Mouse (Mus musculus) embryonic facial prominence, embryonic 11.5 days (tissue): Measurements from ENCODE around the gene Dock4. TPM values are rescaled to one million over a fixed set of nuclear protein-coding genes. Genes with fewer than 3 reads are reported as not detected.
"Not testable (repeated sequence)": the region's sequence is repeated elsewhere in the genome, so short reads cannot be mapped to it uniquely, and the experiment has no call there.

Experiments used
- ATAC-seq: fragments of 200-750 bp; cut with Nextera tagmentation; replicated peaks from 2 replicates; pipeline ENCODE4 v1.8.0; 2017; ENCODE audit warnings: low read depth; ENCODE audit not compliant: insufficient number of reproducible peaks, low FRiP score, low TSS enrichment
- DNase-seq: peaks from one replicate; pipeline ENCODE4 v3.0.0-alpha.2; 2015; ENCODE audit warnings: low spot score
- H3K27ac ChIP-seq: fragments of 300-500 bp; sonication (generic); replicated peaks from 2 replicates; pipeline ENCODE4 v1.5.1; 2014; ENCODE audit warnings: mild to moderate bottlenecking, low read depth, low read length, control low read depth
- H3K27me3 ChIP-seq: fragments of 300-500 bp; sonication (generic); 2 replicates; pipeline ENCODE4 v1.6.1; 2014; ENCODE audit warnings: mild to moderate bottlenecking, low read length, moderate library complexity, mixed read lengths; ENCODE audit not compliant: control insufficient read depth, insufficient read depth
- H3K36me3 ChIP-seq: fragments of 300-500 bp; sonication (generic); replicated peaks from 2 replicates; pipeline ENCODE4 v1.6.1; 2014; ENCODE audit warnings: low read depth, mild to moderate bottlenecking, low read length, moderate library complexity, mixed read lengths; ENCODE audit not compliant: control insufficient read depth, insufficient read depth
- H3K4me1 ChIP-seq: fragments of 300-500 bp; sonication (generic); 2 replicates; pipeline ENCODE4 v1.6.1; 2014; ENCODE audit warnings: low read length, mixed read lengths; ENCODE audit not compliant: control insufficient read depth, insufficient read depth
- H3K4me2 ChIP-seq: fragments of 300-500 bp; sonication (generic); 2 replicates; pipeline ENCODE4 v1.6.1; 2014; ENCODE audit warnings: low read depth, mild to moderate bottlenecking, control low read depth, low read length, moderate library complexity
- H3K4me3 ChIP-seq: fragments of 300-500 bp; sonication (generic); 2 replicates; pipeline ENCODE4 v1.5.1; 2014; ENCODE audit warnings: low read depth, low read length, control low read depth
- H3K9ac ChIP-seq: fragments of 300-500 bp; sonication (generic); replicated peaks from 2 replicates; pipeline ENCODE4 v1.6.1; 2014; ENCODE audit warnings: mild to moderate bottlenecking, control low read depth, low read length
- H3K9me3 ChIP-seq: fragments of 300-500 bp; sonication (generic); replicated peaks from 2 replicates; pipeline ENCODE4 v1.6.1; 2016; ENCODE audit warnings: mild to moderate bottlenecking, low read length, inconsistent platforms, mixed read lengths; ENCODE audit not compliant: control insufficient read depth
- WGBS: fragments of 180-500 bp; shearing (Covaris S2); extraction: QIAGEN DNeasy Blood & Tissue Kit; methylation state at CpG from one replicate; pipeline ENCODE4 v1.1.7; 2014; 5-methylcytosine and 5-hydroxymethylcytosine counted together
- polyA plus RNA-seq: library from polyadenylated mRNA; unstranded; fragments of >200 nt; fragmentation: Nextera tagmentation; extraction: Ambion mirVana; gene quantifications from 2 replicates; pipeline ENCODE4 v1.2.1, GENCODE M21; 2014

Gene Dock4
- polyA plus RNA-seq, 1 experiment from 2014 or later: 10.7 TPM

DNA sequence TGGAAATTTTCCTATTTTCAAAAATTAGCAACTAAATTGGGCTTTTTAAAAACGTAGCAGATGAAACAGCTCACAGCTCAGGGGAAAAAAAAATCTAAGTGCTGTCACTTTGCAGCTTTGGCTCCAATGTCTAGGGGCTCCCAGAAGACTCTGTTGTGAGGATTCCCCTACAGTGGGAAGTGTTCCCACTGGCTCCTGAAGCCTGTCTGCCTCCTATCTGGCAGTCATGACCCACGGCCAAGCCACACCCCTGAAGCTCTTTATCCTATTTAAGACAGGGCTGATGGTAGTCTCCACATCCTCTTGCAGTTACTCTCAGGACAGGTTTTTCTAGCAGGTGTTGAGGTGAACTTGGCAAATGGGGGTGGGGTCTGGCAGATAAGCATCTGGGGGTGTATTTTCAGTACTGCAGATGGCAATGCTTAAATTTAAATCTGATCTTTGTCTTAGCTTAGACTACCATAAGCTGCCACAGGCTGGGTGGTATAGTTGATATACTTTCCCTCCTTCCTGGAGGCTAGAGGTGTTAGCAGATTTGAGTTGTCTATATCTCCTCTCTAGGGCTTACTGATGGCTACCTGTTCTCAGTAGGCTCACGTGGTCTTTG lies 397.8 kb downstream of the Dock4 start:
- no peaks in the 10 kb centered on the region for H3K27me3 ChIP-seq
- ATAC-seq (no peak), DNase-seq (no peak)
- no peaks in the 10 kb centered on the region for H3K36me3 ChIP-seq
- 69% methylated on average over 3 of the region's 3 CpGs for WGBS
- no peak overlapping the region for H3K4me2 ChIP-seq
- no peak overlapping the region for H3K4me3 ChIP-seq
- H3K27ac ChIP-seq: no peak overlapping the region
- no peaks in the 10 kb centered on the region for H3K4me1 ChIP-seq
- no peak overlapping the region for H3K9ac ChIP-seq
- no peaks in the 10 kb centered on the region for H3K9me3 ChIP-seq

DNA sequence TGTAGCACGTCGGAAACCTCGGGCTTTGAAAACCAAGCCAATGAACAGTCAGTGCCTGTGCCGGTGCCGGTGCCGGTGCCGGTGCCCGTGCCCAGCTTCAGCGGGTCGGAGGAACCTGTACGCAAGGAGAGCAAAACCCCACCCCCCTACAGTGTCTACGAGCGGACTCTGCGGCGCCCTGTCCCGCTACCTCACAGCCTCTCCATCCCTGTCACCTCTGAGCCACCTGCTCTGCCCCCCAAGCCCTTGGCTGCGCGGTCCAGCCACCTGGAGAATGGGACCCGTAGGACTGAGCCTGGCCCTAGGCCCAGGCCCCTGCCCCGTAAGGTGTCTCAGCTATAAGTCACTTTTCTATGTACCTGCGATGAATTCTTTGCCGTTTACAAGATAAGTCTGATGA lies 398.6 kb downstream of the Dock4 start:
- H3K4me2 ChIP-seq: no peak overlapping the region
- ATAC-seq (no peak), DNase-seq (no peak)
- H3K27ac ChIP-seq: no peak overlapping the region
- H3K4me1 ChIP-seq: no peaks in the 10 kb centered on the region
- H3K36me3 ChIP-seq: no peaks in the 10 kb centered on the region
- no peaks in the 10 kb centered on the region for H3K27me3 ChIP-seq
- 90% methylated on average over 22 of the region's 22 CpGs for WGBS
- no peak overlapping the region for H3K9ac ChIP-seq
- no peaks in the 10 kb centered on the region for H3K9me3 ChIP-seq
- no peak overlapping the region for H3K4me3 ChIP-seq

DNA sequence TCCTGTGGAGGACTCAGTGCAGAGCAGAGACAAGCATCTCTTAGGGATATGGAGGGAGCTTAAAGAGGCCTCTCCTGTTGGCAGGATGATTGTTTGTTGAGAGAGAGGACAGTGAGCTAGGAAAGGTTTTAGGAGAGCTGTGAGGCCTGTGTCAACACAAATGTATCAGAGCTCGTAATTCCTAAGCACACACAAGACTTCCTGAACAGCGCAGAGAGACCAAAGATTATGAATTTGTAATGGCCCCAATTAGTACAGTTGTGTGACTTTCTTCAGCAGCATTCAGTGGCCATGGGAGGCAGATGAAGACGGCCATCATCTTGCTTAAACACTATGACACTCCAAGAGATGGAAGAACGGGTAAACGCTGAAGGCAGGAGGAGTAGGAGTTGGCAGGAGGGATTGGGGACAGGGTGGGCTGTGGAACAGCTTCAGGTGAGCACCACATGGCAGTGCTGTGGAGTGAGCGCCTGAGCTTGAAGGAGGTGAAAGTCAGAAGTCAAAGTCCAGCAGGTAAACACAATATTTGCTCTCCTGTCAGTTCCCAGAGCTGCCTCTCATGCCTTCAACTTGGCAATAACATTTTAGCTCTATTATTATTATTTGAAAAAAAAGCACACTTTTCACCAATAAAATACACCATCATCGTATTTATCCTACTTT lies 409.1 kb downstream of the Dock4 start:
- Histone ChIP-seq H3K4me1 (no peaks in the 10 kb centered on the region), H3K36me3 (no peaks in the 10 kb centered on the region), H3K9me3 (no peaks in the 10 kb centered on the region), H3K27ac (no peak overlapping the region), H3K4me3 (no peak overlapping the region), H3K4me2 (no peak overlapping the region), H3K27me3 (no peaks in the 10 kb centered on the region), H3K9ac (no peak overlapping the region)
- DNase-seq: no peak
- ATAC-seq: no peak
- 86% methylated on average over 7 of the region's 7 CpGs for WGBS

DNA sequence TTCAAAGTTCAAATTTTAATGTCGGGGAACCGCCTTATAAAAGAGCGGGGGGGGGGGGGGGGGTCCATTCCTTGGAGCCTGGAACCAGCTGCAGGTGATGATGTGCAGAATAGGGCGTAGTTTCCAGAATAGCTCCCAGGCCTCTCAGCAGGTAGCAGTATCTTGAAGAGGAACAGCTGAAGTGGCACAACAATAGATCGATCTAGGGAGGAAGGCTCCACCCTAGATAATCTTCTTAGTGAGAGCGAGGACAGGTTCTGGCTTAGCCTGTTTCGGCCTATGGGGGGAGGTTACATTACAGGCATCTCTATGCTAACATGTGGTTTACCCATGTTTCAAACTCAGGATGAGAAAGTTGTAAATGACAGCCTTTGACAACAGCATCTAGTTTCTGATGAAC lies 411.7 kb downstream of the Dock4 start:
- no peaks in the 10 kb centered on the region for H3K27me3 ChIP-seq
- H3K36me3 ChIP-seq: no peaks in the 10 kb centered on the region
- WGBS: 93% methylated on average over 7 of the region's 7 CpGs
- DNase-seq (no peak), ATAC-seq (no peak)
- no peaks in the 10 kb centered on the region for H3K4me1 ChIP-seq
- H3K4me2 ChIP-seq: no peak overlapping the region
- H3K4me3 ChIP-seq: no peak overlapping the region
- H3K9me3 ChIP-seq: no peaks in the 10 kb centered on the region
- no peak overlapping the region for H3K9ac ChIP-seq
- H3K27ac ChIP-seq: no peak overlapping the region

DNA sequence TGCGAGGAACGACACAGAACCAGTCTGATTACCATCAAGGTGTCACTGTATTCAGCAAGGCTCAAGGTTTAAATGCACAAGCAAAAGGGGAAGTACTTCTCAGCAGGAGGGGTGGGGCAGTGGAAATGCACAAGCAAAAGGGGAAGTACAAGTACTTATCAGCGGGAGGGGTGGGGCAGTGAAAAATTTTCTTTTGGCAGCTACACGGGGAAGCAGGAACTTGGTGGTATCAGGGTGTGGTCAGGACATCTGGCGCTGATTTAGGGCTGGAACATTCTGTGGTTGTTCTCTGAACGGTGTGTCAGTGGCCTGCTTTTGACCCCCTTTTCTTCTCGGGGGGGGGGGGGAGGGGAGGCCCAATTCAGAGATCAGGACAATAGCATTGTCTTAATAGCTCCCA lies 413.0 kb downstream of the Dock4 start:
- not testable (repeated sequence) for H3K9ac ChIP-seq, H3K4me1 ChIP-seq, H3K4me2 ChIP-seq, H3K27ac ChIP-seq, ATAC-seq, DNase-seq, H3K9me3 ChIP-seq, H3K27me3 ChIP-seq, H3K36me3 ChIP-seq, H3K4me3 ChIP-seq
- WGBS: 78% methylated on average over 7 of the region's 7 CpGs

DNA sequence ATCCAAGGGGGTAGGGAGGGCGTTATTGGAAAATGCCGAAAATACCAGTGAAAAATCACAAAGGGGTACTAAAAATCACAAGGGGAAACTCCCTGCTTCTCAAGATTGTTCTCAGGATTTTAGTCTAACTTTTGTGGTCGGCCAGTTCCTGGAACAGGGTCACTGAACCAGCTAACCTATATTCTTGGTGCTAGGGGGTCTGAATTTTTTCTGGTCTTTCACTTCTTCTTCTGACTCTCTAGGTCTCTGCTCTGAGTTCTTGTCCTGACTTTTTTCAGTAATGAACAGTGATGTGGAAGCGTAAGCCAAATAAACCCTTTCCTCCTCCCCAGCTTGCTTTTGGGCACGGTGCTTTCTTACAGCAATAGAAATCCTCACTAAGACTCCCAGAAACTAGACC lies 424.6 kb downstream of the Dock4 start:
- 92% methylated on average over 5 of the region's 5 CpGs for WGBS
- no peak for DNase-seq
- no peak for ATAC-seq

DNA sequence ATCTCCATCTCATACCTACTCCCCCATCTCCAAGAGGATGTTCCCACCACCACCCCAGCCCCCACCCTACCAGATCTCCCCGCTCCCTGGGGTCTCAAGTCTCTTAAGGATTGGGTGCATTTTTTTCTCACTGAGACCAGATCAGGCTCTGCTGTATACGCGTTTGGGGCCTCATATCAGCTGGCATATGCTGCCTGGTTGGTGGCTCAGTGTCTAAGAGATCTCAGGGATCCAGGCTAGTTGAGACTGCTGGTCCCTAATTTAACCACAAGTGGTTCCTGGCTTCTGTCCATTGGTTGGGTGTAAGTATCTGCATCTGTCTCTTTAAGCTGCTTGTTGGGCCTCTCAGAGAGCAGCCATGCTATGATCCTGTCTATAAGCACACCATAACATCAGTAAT lies 427.0 kb downstream of the Dock4 start:
- WGBS: 93% methylated on average over 3 of the region's 3 CpGs
- no peaks in the 10 kb centered on the region for H3K9me3 ChIP-seq
- no peak overlapping the region for H3K4me3 ChIP-seq
- no peak overlapping the region for H3K4me2 ChIP-seq
- ATAC-seq (no peak), DNase-seq (no peak)
- H3K9ac ChIP-seq: no peak overlapping the region
- no peaks in the 10 kb centered on the region for H3K27me3 ChIP-seq
- H3K27ac ChIP-seq: no peak overlapping the region
- H3K36me3 ChIP-seq: no peaks in the 10 kb centered on the region
- no peaks in the 10 kb centered on the region for H3K4me1 ChIP-seq

More for the DNA sequence above, 424.6 kb downstream of the Dock4 start:
- H3K9ac ChIP-seq: no peak overlapping the region
- H3K27me3 ChIP-seq: no peaks in the 10 kb centered on the region
- no peaks in the 10 kb centered on the region for H3K4me1 ChIP-seq
- H3K4me3 ChIP-seq: no peak overlapping the region
- H3K4me2 ChIP-seq: no peak overlapping the region
- H3K27ac ChIP-seq: no peak overlapping the region
- no peaks in the 10 kb centered on the region for H3K36me3 ChIP-seq
- no peaks in the 10 kb centered on the region for H3K9me3 ChIP-seq

DNA sequence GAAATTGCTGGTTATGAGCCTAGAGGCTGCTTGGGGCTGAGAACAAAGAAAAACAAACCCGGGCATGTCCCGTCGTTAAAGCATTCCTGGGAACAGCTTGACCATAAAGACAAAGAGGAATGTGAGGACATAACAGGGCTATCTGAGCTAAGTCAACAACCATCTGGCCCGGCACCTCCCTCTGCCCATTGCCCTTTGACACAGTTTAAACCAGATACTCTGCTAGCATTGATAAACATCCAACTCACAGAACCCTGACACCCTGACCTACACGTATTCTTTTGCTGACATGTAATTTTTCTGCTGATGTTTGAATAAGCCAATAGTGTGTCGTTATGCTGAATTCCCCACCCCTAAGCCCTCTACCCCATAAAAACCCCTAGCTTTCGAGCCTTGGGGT lies 427.5 kb downstream of the Dock4 start:
- H3K9ac ChIP-seq, ATAC-seq, DNase-seq, H3K27me3 ChIP-seq, H3K4me3 ChIP-seq, H3K9me3 ChIP-seq, H3K4me2 ChIP-seq, H3K36me3 ChIP-seq, H3K27ac ChIP-seq, H3K4me1 ChIP-seq: not testable (repeated sequence)
- 72% methylated on average over 7 of the region's 7 CpGs for whole genome bisulfite sequencing
